Mouse (Mus musculus) brain, embryonic 14.5 days (tissue): ENCODE results near the gene Mdfic.

Experiments used
- CTCF ChIP-seq: fragments of 200-500 bp; IDR thresholded peaks from 2 replicates; pipeline ENCODE4 v1.5.1; 2012; ENCODE audit warnings: inconsistent platforms, mild to moderate bottlenecking, moderate library complexity, borderline replicate concordance; ENCODE audit not compliant: insufficient read depth, insufficient read length; ENCODE audit errors: extremely low read depth
- POLR2A ChIP-seq: fragments of 200-500 bp; IDR thresholded peaks from 2 replicates; pipeline ENCODE4 v1.6.1; 2012; ENCODE audit warnings: mild to moderate bottlenecking, inconsistent platforms, borderline replicate concordance; ENCODE audit not compliant: poor library complexity, insufficient read depth, insufficient read length, severe bottlenecking; ENCODE audit errors: extremely low read depth

GRCm38 (mm10) chr6:15840429-15840828 lies 120.0 kb downstream of the Mdfic start:
- no peak for TF ChIP-seq POLR2A
- TF ChIP-seq CTCF: no peak
